Comparison of ENCODE assay signal across 8 mouse cellular contexts in the genomic region with DNA sequence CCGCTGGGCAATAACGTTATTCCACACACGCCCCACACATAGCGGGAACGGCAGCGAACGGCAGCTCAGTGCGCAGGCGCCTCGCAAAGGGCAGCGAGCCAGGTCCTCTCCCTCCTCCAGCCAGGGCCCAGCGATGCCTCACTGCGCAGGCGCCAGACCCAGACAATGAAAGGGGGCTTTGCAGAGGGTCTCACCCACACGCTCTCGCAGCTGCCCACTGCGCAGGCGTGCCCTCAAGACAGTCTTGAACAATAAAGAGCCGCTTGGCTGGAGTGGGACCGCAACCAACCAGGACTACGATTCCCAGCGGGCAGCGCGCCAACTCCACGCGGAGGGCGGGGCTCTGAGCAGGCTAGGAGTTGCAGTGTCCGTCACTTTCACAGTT. TPM values are rescaled to one million over a fixed set of nuclear protein-coding genes. Genes with fewer than 3 reads are reported as not detected.
A peak's percentile ranks its signal among the peaks of the same experiment; 100 is the strongest.
DNase-seq lines count a peak whose midpoint lies in the region; ATAC-seq lines count a peak whose summit lies in the region.

Cep170 (minus strand) TSS at position 32 of the 385 bp plus-strand sequence.

- H3K27ac ChIP-seq in intestine, embryonic 14.5 days (ENCODE audit: low read depth), result peak within 1 kb of the TSS; percentile 94

- no peaks in the 10 kb centered on the region for H3K27me3 ChIP-seq in intestine, embryonic 14.5 days (replicated peaks; ENCODE audit: control insufficient read depth, insufficient read depth, low read length)

- intact Hi-C loops in left cerebral cortex, postnatal 10 days (cut with DNase I), result no loop called here

- peak within 1 kb of the TSS; percentile 68 for H3K4me2 ChIP-seq in intestine, embryonic 14.5 days (ENCODE audit: low read length)

- H3K9me3 ChIP-seq in intestine, embryonic 14.5 days (ENCODE audit: control insufficient read depth, low read length), result no peaks in the 10 kb centered on the region

- WGBS in intestine, embryonic 14.5 days, result 1% methylated on average over 28 of the region's 28 CpGs

- peak; percentile 91 for ATAC-seq in intestine, embryonic 14.5 days (replicated peaks; ENCODE audit: low FRiP score, low TSS enrichment, low read depth)
- ATAC-seq in megakaryocyte progenitor cell, adult 5-6 weeks (replicated peaks; ENCODE audit: poor library complexity), result peak; percentile 49

- H3K4me1 ChIP-seq in intestine, embryonic 14.5 days (replicated peaks; ENCODE audit: control insufficient read depth, insufficient read depth, low read length), result peaks cover 15% of the 10 kb centered on the region

- H3K9ac ChIP-seq in intestine, embryonic 14.5 days (ENCODE audit: low read length), result peak within 1 kb of the TSS; percentile 82

- H3K36me3 ChIP-seq in intestine, embryonic 14.5 days (ENCODE audit: control insufficient read depth, insufficient read depth, low read length), result no peaks in the 10 kb centered on the region

- peak; percentile 98 for DNase-seq in adrenal gland, adult 2 months
- DNase-seq in embryo, embryonic 11 days, result peak; percentile 99
- DNase-seq in gastrocnemius, postnatal 25 days, result peak; percentile 93
- DNase-seq in intestine, embryonic 14.5 days (ENCODE audit: low spot score), result peak; percentile 99
- DNase-seq in left cerebral cortex, postnatal 10 days (ENCODE audit: extremely low spot score in 1 of 2, low spot score in 2 of 2), result peak; percentile 97 to 99
- DNase-seq in right cerebral cortex, postnatal 14 days, result peak; percentile 99
- DNase-seq in urinary bladder, postnatal 25 days (ENCODE audit: low spot score), result peak; percentile 97

- peak within 1 kb of the TSS; percentile 84 for H3K4me3 ChIP-seq in intestine, embryonic 14.5 days (ENCODE audit: low read depth, low read length)

RNA-seq across cellular contexts. Expression of gene Cep170, which starts in this region (rescaled TPM):
- total RNA-seq in adrenal gland, adult 2 months (2021), result 10 to 100 TPM; 32.3 to 37.8 TPM
- polyA plus RNA-seq in adrenal gland, adult 2 months (2012; rRNA removed), result 1.7 and 2.2 TPM in 2 replicates
- 10 to 100 TPM; 15.6 to 19.2 TPM for total RNA-seq in gastrocnemius, postnatal 25 days (2021)
- polyA plus RNA-seq in intestine, embryonic 14.5 days (2014; fragmentation: Nextera tagmentation; extraction: Ambion mirVana), result 23.5 and 27.6 TPM in 2 replicates
- total RNA-seq in left cerebral cortex, postnatal 10 days (2021), result 100 to 1,000 TPM; 166 to 175 TPM
- total RNA-seq in megakaryocyte progenitor cell, adult 5-6 weeks (2015), result 32.9 and 42.4 TPM in 2 replicates
- 28.2 and 32.0 TPM in 2 replicates for total RNA-seq in megakaryocyte progenitor cell, adult 5-6 weeks (2017)

Comparison
In these comparisons a context has a peak if more than half of its experiments do, and no peak if none do; other contexts are left out.
1. Peak in every context shown above with its lines: DNase-seq, ATAC-seq, H3K4me3 ChIP-seq and H3K27ac ChIP-seq.